Mouse (Mus musculus) heart, adult 9 months (tissue): ENCODE measurements around the gene Gm21858.
"Not testable (repeated sequence)": the region's sequence is repeated elsewhere in the genome, so short reads cannot be mapped to it uniquely, and the experiment has no call there.

Experiments
- DNase-seq, 2 experiments: peaks; one replicate each; pipeline ENCODE4 v3.0.0; 2022; ENCODE audit warnings: low spot score in 2 of 2

Gene Gm21858

GRCm38 (mm10) chrY:55731456-55731855, at the start of gene Gm21858:
Gene Gm21858 (plus strand): TSS chrY:55731756.
- DNase-seq, result not testable (repeated sequence)
